Mouse (Mus musculus) urinary bladder, postnatal 25 days (tissue): ENCODE data around the gene Scube1.

Source experiments
- DNase-seq: peaks from one replicate; pipeline ENCODE4 v3.0.0; 2022; ENCODE audit warnings: low spot score

The Scube1 gene

DNA sequence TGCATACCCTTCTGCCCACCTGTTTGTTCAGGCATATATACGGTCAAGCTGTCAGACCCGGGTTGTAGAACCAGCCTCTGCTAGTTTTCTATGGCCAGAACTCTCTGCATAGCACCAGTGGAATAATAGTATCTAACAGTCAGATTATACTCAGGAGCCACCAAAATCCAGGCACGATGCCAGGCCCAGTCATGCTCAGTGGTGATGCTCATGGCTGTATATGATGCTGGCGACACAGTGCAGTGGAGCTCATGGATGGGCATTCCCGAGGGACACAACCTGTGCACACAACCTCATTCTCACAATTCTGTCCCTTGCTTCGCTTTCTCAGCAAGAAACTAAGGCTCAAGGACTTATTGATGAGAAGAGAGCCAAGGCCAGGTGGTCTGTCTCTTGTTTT is 58.8 kb downstream of the Scube1 start:
- DNase-seq: no peak

DNA sequence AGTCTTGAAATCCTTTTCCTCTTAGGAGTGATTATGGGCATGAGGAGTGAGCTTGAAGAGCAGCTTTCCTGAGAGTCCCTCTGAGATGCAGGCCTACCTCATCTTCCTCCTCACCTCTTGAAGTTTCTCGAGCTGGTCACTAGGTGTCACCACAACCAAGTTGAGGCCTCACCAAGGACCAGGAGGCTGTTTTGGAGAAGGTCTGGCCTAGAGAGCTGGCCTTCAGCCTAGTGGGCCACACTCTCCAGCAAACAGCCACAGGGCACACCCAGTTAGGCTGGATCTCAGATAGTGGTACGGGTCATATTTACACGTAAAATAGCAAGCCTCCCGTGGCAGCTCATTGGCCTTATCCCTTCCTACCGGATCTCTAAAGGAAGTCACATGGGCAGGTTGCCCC is 60.1 kb downstream of the Scube1 start:
- peak; percentile 49 for DNase-seq

DNA sequence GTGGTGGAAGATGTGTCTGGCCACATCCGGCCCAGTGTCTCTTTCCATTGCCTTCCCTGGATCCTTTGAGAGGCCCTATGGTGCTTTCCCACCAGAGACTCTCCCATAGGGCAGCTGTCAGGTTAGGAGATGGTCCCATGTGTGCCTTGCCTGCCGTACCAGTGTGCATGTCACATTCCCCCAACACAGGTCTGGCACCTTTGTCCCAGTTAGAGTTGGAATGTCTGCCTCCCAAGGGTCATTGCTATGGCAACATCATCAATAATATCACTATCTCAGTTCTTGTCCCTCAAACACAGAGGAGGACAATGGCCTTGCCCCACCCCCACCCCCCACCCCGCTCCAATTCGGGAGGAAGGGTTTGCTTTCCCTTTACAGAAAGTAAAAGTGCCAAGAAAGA is 61.8 kb downstream of the Scube1 start:
- DNase-seq: no peak

DNA sequence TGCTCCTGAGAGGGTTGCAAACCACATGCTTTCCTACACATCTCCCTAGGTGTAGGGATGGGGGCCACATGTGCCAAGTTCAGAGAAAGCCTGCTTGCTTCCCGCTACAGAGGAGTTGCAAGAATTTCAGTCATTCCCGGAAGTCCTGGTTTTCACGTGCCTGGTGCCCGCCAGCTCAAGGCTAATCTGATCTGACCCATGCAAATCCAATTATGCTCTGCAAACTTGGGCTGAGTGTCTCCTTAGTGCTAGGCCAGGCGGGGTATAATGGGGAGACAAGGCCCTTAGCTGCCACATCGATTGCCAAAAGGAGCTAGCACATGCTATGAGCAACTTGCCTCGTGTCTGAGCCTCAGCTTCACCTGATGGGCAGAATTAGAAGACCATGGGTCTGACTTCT is 62.7 kb downstream of the Scube1 start:
- DNase-seq: no peak

DNA sequence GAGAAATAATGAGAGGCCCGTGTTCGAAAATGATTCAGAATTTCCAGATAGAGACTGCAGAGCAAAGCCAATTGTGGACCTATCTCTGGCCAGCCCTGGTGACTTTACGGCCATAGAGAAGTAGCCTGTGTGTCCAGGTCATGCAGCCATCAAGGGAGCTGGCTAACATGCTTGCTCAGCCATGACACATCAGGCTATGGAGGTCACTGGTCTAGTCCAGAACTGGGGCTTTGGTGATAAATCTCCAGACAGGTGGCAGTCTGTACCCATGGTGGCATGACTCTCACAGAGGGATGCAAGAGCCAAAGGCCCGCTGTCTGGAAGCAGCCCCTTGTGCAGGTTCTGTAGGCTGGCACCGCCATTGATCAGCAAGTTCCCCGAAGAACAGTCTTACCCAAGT is 82.3 kb downstream of the Scube1 start:
- DNase-seq: no peak

DNA sequence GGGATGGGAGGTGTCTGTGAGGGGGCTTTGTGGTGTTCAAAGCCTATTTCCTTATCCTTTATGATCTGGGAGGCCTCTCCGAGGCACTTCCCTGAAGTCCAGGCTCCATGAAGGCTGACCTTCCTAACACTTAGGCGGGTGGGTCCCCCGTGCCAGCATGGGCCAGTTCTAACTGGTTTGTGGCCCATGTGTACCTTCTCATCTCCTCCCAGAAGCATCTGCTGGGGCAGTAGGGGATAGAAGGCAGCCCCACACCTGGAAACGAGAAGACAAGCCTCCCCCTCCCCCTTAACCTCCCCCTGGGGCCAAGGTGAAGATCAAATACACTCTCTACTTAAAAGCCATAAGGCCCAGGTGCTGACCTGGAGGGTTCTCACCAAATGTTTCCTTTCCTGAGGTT is 84.6 kb downstream of the Scube1 start:
- no peak for DNase-seq

DNA sequence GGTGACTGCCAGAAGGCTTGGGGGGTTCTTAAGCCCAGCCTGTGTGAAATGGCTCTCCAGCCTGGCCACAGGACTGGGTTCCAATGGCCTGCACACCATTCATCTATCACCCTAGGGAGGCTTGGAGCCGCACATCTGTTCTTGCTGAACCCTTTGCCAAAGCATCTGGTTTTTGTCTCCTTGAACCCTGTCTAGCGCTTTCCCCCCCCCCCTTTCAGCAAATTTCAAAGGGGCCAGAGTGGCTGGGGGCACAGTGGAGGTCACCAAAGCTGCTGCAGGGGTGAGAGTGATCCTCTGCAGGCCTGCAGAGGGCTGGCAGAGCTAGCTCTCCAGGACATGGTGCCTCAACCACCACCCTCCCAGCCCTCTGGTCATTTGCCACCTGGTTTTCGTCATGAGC is 85.7 kb downstream of the Scube1 start:
- DNase-seq: no peak

DNA sequence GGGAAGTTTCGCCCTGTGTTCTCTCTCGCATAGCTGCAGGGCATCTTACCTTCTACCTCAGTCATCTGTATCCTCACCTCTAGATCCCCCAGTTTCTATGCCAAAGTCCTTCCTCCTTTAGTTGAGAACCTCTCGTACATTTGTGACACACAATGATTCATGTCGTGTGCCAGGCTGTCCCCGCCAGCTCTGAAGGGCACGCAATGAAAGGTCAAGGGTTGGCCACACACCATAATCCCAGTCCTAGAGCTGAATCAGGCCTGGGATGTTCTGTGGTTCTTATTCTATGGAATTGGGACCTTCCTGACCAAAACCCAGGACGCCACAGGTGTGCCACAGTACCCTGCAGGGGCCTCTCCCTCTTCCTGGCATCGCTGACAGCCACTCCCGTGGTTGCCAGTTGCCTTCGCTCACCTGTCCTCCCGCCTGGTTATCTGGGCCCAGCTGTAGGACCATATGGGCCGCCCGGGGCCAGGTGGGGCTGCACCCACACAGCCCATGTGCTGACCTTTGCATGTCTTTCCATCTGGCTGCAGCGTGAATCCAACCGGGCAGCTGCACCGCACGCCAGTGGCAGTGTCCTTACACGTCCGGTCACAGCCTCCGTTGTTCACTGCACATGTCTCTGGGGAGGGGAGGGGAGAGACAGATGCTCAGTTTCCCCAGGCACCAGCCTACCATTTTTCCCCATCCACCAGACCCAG is 86.5 kb downstream of the Scube1 start:
- no peak for DNase-seq

DNA sequence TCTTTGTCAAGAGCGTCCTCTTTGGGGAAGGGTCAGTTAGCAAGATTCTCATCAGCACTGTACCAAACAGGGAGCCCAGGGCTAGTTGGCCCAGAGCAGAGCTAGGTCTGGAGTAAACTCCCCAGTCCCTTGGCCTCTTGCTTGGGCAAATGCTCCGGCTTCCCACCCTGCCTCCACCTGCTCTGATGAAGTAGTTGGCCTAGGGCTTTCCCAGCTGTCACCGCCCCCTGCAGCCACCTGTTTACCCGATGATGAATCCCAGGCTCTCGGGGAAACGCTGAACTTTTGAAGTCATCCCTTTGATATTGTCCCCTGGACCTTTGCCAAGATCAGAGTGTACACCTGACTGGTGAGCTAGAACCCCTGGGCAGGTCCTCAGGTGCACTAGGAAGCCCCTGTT is 88.1 kb downstream of the Scube1 start:
- no peak for DNase-seq

DNA sequence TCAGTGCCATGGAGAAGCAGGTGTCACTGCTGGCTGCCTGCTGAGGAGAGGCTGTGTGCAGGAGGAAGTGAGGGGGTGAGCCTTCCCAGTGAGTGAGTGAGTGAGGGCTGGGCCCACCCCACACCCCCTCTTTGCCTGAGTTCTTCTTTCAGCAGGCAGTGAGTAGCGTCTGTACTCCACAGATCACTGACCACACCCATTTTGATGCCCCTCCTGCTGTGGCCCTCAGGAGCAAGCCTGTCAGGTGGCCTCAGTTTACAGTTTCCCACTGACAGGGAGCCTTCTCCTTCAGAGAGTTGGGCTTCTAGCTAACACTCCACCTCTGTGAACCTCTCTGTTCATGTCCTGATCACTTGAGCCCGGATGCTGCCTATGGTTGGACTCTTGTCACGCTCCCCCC is 89.6 kb downstream of the Scube1 start:
- no peak for DNase-seq

DNA sequence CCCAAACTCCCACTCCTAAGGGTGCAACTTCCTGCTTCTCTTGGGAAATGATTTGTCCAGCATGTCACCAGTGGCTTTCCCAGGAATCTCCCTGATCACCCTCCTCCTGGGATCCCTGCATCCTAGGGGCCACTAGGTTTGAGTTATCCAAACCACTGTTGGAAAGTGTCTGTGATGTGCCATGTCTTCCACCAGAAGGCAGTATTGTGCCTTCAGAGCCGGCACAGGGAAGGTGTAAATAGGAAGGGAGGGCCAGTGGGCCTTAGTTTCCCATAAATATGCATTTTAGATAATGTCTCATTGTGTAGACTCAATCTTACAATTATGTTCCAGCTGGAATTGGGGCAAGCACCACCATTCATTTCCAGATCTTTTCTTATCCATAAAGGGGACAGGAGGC is 90.7 kb downstream of the Scube1 start:
- DNase-seq: no peak

DNA sequence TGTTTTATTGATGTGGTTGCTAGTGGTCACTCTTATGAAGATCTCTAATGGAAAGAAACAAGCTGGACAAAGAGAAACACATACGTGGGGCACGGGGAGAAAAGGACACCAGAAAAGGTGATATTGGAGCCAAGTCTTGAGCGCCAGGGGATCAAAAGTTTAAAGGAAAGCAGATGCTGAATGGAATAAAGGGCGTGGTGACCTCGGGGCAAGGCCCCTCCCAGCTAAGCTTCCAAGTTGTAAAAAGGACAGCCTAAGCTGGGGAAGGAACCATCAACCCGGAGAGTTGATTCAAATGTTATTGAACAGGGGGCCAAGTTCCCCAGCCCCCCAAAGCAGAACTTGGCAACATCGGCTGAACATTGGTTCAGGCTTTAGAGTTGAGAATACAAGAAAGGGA is 93.8 kb downstream of the Scube1 start:
- no peak for DNase-seq

DNA sequence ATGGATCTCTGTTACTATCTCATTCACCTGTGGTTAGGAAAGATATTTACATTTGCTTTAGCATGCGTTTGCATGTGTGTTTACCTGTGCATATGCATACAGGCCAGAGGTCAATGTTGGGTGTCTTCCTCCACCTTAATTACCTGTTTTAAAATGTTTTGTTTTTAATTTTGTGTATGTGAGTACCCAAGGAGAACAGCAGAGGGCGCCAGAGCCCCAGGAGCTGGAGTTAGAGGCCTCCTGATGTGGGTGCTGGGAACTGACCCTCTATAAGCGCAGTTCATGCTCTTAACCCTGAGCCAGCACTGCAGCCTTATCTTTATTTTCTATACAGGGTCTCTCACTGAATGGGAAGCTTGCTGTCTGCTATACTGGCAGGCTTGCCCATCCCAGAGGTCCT is 95.1 kb downstream of the Scube1 start:
- DNase-seq: no peak

DNA sequence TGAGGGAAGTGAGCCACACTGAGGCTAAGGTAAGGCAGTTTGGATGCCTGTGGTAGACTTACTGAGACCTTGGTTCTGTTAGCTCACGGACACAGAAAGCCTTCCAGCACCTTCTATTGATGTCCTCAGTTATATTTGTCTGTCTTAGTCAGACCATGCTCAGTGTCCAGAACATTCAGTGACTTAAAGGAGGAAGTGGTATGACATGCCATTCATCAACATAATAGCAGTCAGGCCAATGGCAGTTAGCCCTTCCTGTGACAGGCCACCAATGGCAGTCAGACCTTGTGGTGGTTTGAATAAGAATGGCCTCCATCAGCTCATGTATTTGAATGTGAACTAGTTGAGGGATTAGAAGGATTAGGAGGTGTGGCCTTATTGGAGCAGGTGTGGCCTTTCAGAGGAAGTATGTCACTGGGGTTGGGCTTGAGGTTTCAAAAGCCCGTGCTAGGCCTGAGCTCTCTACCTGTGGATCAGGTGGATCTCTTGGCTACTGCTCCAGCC is 98.6 kb downstream of the Scube1 start:
- no peak for DNase-seq

DNA sequence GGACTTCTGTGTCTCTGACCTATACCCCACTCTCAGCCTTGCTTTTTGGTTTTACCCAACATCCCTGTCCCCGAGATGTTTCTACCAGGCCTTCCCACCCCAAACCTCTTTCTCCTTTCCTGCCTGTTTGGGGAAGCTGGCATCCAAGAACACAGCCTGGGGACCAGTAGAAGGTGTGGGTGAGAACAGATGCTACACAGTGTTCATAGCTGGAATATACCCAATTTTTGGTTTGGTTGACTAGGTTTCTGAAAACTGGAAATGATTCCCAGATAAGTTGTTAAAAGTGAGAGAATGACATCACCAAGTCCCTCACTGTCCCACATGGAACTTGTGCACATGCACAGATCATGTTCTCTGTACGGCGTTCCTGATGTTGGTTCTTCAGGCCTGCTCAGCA is 109.6 kb downstream of the Scube1 start:
- no peak for DNase-seq

DNA sequence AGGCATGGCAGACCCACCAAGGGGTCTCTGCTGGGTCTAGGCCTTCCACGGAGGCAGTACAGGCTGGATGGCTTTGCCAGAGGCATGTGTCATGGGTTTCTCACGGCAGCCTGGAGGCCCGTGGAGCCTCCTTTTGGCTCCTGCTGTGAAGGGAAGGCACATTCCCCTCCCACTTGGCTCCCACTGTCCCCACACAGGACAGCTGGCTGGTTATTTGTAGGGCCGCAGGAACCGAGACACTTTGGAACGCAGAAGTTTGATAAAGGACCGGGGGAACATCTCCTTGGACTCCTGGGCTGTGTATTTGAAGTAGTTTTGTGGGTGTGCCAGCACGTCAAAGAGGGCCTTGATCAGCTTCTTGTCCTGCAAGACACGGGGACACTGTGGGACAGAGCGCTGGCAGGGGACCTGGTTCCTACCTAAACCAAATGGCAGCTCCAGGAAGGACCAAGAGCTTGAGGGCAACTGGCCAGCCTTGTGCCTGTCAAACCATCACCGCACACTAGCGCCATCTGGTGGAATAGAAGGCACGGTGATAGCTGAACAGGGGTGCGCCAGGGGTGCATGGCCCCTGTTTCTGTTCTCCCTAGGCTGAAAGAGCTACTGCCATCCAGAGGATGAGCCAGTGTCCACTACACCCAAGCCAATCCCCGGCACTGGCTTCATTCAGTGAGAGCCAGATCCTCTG is 117.6 kb downstream of the Scube1 start:
- peak; percentile 64 for DNase-seq

DNA sequence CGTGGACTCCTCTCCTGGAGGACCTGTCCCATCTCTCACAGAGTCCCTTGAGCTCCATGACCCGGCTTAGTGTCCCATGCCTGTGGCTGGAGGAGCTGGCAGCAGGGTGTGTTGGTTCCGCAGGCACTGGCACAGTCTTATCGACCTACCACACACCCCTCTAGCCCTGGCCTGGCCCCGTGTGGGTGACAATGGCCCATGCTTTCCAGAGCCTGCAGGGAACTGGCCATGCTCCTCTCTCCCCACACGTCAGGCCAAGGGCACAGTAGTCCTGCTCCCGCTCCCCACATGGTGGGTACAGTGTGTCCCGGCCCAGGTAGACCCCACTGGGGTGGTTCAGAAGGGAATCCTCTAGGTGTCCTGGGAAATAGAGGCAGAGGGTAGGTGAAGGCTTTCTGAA is 118.1 kb downstream of the Scube1 start:
- DNase-seq: no peak

DNA sequence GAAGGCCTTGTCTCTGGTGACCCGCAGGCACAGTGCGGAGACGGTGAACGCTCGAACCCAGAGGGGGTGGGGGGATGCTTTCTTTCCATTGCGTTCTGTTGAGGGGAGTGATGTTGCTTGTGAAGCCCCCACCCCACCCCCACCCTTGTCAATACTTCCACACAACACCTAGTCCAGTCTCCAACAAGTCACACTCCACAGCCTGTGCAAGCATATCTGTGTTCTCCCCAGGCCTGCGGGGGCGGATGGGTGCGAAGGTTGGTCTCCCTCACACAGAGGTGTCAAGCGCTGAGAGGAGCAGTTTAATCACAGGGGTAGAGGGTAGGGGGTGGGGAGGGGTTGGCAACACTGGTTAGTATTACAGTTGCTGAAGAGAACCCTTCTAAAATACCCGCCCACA is 118.6 kb downstream of the Scube1 start:
- DNase-seq: no peak

DNA sequence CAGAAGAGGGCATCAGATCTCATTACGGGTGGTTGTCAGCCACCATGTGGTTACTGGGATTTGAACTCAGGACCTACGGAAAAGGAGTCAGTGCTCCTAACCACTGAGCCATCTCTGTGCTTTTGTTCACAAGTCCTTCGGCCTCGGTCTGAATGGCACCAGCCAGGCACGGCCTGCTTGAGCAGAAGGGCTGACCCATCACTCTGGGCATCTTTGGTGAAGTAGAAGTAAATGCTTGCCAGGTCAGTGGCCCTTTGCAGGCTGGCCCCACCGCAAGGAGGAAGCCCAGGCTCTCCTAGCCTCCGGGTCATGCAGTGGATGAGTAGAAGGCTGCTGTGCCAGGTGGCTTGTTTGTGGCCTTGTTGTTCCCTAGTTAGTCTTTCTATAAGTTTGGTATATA is 121.4 kb downstream of the Scube1 start:
- DNase-seq: no peak

DNA sequence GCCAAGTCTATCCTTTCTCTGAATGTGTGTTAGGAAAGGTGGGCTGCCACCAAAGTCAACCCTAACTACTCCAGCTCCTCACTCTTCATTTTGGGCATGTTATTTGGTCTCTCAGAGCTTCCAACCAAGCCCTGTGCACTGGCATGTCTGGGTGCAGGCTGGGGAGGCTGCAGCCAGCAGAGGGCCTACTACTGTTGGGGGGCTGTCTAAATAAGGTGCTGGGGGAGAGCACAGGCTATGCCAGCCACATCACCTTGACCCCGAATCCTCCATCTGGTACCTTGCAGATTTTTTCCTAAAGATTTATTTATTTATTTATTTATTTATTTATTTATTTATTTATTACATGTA is 121.8 kb downstream of the Scube1 start:
- no peak for DNase-seq

DNA sequence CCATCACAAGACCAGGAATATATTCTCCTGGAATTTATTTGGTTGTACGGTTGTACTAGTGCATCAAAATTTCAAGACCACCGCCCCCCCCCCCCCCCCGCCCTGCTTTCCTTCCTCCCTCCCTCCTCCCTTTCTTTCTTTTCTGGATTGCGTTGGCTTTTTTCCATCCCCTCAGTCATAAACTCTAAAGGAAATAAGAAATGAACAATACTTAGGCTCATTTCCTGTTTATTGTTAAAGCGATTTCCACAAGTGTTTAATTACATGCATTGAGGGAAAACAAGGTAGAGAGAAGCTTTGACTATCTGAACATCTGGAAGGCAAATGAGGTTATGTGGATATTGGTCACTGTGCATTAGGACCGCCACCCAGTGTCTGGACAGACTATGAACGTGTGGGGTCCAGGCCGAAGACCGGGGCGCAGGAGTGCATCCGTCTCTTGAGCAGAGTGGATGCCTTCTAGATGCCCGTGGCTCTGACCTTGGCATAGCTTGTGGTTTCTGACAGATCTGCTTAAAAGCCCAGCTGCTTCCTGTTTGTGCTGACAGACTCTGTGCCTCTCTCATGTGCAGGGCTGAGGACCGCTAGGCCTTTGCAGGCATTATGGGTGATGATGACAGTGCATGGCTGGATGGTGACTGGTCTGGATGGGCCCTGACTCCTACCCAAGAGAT is 122.3 kb downstream of the Scube1 start:
- no peak for DNase-seq

DNA sequence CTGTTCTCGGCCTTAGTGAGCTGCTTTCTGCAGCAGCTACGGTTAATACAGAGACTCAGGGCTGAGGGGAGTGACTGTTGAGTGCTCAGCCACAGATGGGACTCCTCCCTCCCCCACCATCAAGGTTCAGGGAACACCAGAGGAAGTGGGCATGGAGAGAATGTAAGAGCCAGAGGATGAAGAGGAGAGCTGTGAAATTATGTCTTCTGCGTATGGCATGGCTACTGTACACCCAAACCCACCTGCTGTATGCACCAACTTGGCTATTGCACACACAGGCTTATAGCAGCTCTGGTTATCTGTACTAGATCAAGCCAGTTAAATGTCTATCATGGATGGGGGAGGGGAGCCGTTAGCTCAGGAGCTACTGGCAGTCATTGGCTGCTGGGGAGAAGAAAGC is 123.6 kb downstream of the Scube1 start:
- DNase-seq: no peak

DNA sequence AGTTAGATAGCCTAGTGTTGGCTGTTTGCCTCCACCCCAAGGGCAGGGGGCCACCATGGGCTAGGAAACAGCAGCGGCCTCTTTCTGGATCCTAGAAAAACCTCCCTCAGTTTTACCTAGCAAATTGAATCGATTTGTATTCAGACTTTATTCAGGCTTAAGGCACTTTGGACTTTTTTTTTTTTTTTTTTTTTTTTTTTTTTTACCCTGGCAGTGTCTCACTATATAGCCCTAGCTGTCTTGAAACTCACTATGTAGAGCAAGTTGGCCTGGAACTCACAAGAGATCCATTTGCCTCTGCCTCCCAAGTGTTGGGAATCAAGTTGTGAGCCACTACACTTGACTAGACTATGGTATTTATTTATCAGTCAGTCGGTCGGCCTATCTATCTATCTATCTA is 128.0 kb downstream of the Scube1 start:
- DNase-seq: no peak

DNA sequence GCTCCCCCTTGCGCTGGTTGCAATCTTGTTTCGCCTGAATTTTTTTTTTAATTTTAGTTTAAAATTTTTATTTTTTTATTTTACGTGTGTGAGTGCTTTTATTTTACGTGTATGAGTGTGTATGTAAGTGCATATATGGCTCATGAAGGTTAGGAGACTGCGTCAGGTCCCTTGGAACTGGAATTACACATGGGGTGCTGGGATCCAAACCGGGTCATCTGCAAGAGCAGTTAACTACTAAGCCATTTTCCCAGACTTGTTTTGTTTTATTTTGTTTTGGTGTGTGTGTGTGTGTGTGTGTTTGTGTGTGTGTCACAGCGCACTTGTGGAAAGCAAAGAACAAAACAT is 129.5 kb downstream of the Scube1 start:
- DNase-seq: no peak
